Mouse (Mus musculus): Measurements from ENCODE around the gene Cela1. TPM values are rescaled to one million over a fixed set of nuclear protein-coding genes. Genes with fewer than 3 reads are reported as not detected.

Cela1 gene
- polyA plus RNA-seq, 1 experiment from 2014 or later, result 250 TPM

- Histone ChIP-seq H3K4me3 (replicated peaks; ENCODE audit: low read length) (no peak overlapping the region), H3K27ac (ENCODE audit: low read length) (peak overlapping the region; percentile 7; the same call in 1 of the 2 replicates), H3K9me3 (replicated peaks; ENCODE audit: control insufficient read depth, low read length) (no peaks in the 10 kb centered on the region), H3K4me1 (ENCODE audit: control insufficient read depth, insufficient read depth, low read length) (peaks cover 16% of the 10 kb centered on the region; the same call in 1 of the 2 replicates), H3K27me3 (ENCODE audit: control insufficient read depth, insufficient read depth, low read length) (no peaks in the 10 kb centered on the region), H3K4me2 (ENCODE audit: low read depth, low read length) (no peak overlapping the region), H3K9ac (ENCODE audit: low read length) (no peak overlapping the region), H3K36me3 (ENCODE audit: control insufficient read depth, insufficient read depth, low read length) (no peaks in the 10 kb centered on the region)
- no peak for ATAC-seq (ENCODE audit: insufficient read depth, low FRiP score)
- WGBS, result 31% methylated on average over 9 of the region's 9 CpGs
These were observed 22.1 kb downstream of the Cela1 start for GRCm38 (mm10) chr15:100665411-100666218.

- Histone ChIP-seq H3K4me2 (ENCODE audit: low read depth, low read length) (no peak overlapping the region), H3K4me1 (ENCODE audit: control insufficient read depth, insufficient read depth, low read length) (peaks cover 16% of the 10 kb centered on the region; the same call in 1 of the 2 replicates), H3K4me3 (replicated peaks; ENCODE audit: low read length) (no peak overlapping the region), H3K9ac (ENCODE audit: low read length) (0 out of 2 replicates have a peak overlapping the region, but pooled peaks have one; percentile 3), H3K9me3 (replicated peaks; ENCODE audit: control insufficient read depth, low read length) (no peaks in the 10 kb centered on the region), H3K27me3 (ENCODE audit: control insufficient read depth, insufficient read depth, low read length) (no peaks in the 10 kb centered on the region), H3K36me3 (ENCODE audit: control insufficient read depth, insufficient read depth, low read length) (no peaks in the 10 kb centered on the region), H3K27ac (ENCODE audit: low read length) (no peak overlapping the region)
- ATAC-seq (ENCODE audit: insufficient read depth, low FRiP score), result peak; percentile 22; the same call in 1 of the 2 replicates
- WGBS, result 73% methylated on average over 9 of the region's 9 CpGs
These were observed 22.9 kb downstream of the Cela1 start for GRCm38 (mm10) chr15:100664813-100665274.

- no peak for ATAC-seq (ENCODE audit: insufficient read depth, low FRiP score)
- no peak overlapping the region for H3K27ac ChIP-seq (ENCODE audit: low read length)
- H3K9ac ChIP-seq (ENCODE audit: low read length), result no peak overlapping the region
- H3K9me3 ChIP-seq (replicated peaks; ENCODE audit: control insufficient read depth, low read length), result no peaks in the 10 kb centered on the region
- WGBS, result 85% methylated on average over 5 of the region's 5 CpGs
- H3K4me3 ChIP-seq (replicated peaks; ENCODE audit: low read length), result no peak overlapping the region
- no peak overlapping the region for H3K4me2 ChIP-seq (ENCODE audit: low read depth, low read length)
- no peaks in the 10 kb centered on the region for H3K36me3 ChIP-seq (ENCODE audit: control insufficient read depth, insufficient read depth, low read length)
- H3K4me1 ChIP-seq (ENCODE audit: control insufficient read depth, insufficient read depth, low read length), result 0 out of 2 replicates have a peak, but pooled peaks cover 8% of the 10 kb centered on the region
- no peaks in the 10 kb centered on the region for H3K27me3 ChIP-seq (ENCODE audit: control insufficient read depth, insufficient read depth, low read length)
These were observed 26.9 kb downstream of the Cela1 start for GRCm38 (mm10) chr15:100660805-100661204.

- no peak for ATAC-seq (ENCODE audit: insufficient read depth, low FRiP score)
- H3K9me3 ChIP-seq (replicated peaks; ENCODE audit: control insufficient read depth, low read length), result no peaks in the 10 kb centered on the region
- H3K9ac ChIP-seq (ENCODE audit: low read length), result no peak overlapping the region
- H3K27ac ChIP-seq (ENCODE audit: low read length), result no peak overlapping the region
- H3K4me3 ChIP-seq (replicated peaks; ENCODE audit: low read length), result no peak overlapping the region
- 83% methylated on average over 9 of the region's 9 CpGs for whole genome bisulfite sequencing
- 0 out of 2 replicates have a peak, but pooled peaks cover 6% of the 10 kb centered on the region for H3K4me1 ChIP-seq (ENCODE audit: control insufficient read depth, insufficient read depth, low read length)
- H3K27me3 ChIP-seq (ENCODE audit: control insufficient read depth, insufficient read depth, low read length), result no peaks in the 10 kb centered on the region
- no peaks in the 10 kb centered on the region for H3K36me3 ChIP-seq (ENCODE audit: control insufficient read depth, insufficient read depth, low read length)
- no peak overlapping the region for H3K4me2 ChIP-seq (ENCODE audit: low read depth, low read length)
These were observed 27.4 kb downstream of the Cela1 start for GRCm38 (mm10) chr15:100660306-100660705.

- H3K27me3 ChIP-seq (ENCODE audit: control insufficient read depth, insufficient read depth, low read length), result no peaks in the 10 kb centered on the region
- H3K4me1 ChIP-seq (ENCODE audit: control insufficient read depth, insufficient read depth, low read length), result no peaks in the 10 kb centered on the region
- no peak overlapping the region for H3K27ac ChIP-seq (ENCODE audit: low read length)
- H3K9me3 ChIP-seq (replicated peaks; ENCODE audit: control insufficient read depth, low read length), result no peaks in the 10 kb centered on the region
- ATAC-seq (ENCODE audit: insufficient read depth, low FRiP score), result no peak
- WGBS, result 85% methylated on average over 5 of the region's 5 CpGs
- H3K9ac ChIP-seq (ENCODE audit: low read length), result no peak overlapping the region
- H3K4me3 ChIP-seq (replicated peaks; ENCODE audit: low read length), result no peak overlapping the region
- no peak overlapping the region for H3K4me2 ChIP-seq (ENCODE audit: low read depth, low read length)
- H3K36me3 ChIP-seq (ENCODE audit: control insufficient read depth, insufficient read depth, low read length), result no peaks in the 10 kb centered on the region
These were observed 32.5 kb downstream of the Cela1 start for GRCm38 (mm10) chr15:100655201-100655600.

- 79% methylated on average over 1 of the region's 1 CpGs for WGBS
These were observed 33.5 kb downstream of the Cela1 start for GRCm38 (mm10) chr15:100654271-100654670.

GRCm38 (mm10) chr15:100651610-100652009 is 36.1 kb downstream of the Cela1 start:
- ATAC-seq (ENCODE audit: insufficient read depth, low FRiP score), result peak; percentile 93
- H3K27ac ChIP-seq (ENCODE audit: low read length), result peak overlapping the region; percentile 53

More at GRCm38 (mm10) chr15:100654271-100654670, 33.5 kb downstream of the Cela1 start:
- ATAC-seq (ENCODE audit: insufficient read depth, low FRiP score), result no peak
- Histone ChIP-seq H3K4me3 (replicated peaks; ENCODE audit: low read length) (no peak overlapping the region), H3K4me1 (ENCODE audit: control insufficient read depth, insufficient read depth, low read length) (no peaks in the 10 kb centered on the region), H3K9ac (ENCODE audit: low read length) (no peak overlapping the region), H3K27me3 (ENCODE audit: control insufficient read depth, insufficient read depth, low read length) (no peaks in the 10 kb centered on the region), H3K36me3 (ENCODE audit: control insufficient read depth, insufficient read depth, low read length) (no peaks in the 10 kb centered on the region), H3K9me3 (replicated peaks; ENCODE audit: control insufficient read depth, low read length) (no peaks in the 10 kb centered on the region), H3K27ac (ENCODE audit: low read length) (no peak overlapping the region), H3K4me2 (ENCODE audit: low read depth, low read length) (no peak overlapping the region)

GRCm38 (mm10) chr15:100650111-100650510 is 37.6 kb downstream of the Cela1 start:
- H3K27ac ChIP-seq (ENCODE audit: low read length), result no peak overlapping the region
- H3K9me3 ChIP-seq (replicated peaks; ENCODE audit: control insufficient read depth, low read length), result no peaks in the 10 kb centered on the region
- WGBS, result 83% methylated on average over 10 of the region's 10 CpGs
- H3K4me3 ChIP-seq (replicated peaks; ENCODE audit: low read length), result no peak overlapping the region
- no peaks in the 10 kb centered on the region for H3K36me3 ChIP-seq (ENCODE audit: control insufficient read depth, insufficient read depth, low read length)
- no peaks in the 10 kb centered on the region for H3K27me3 ChIP-seq (ENCODE audit: control insufficient read depth, insufficient read depth, low read length)
- ATAC-seq (ENCODE audit: insufficient read depth, low FRiP score), result no peak
- no peak overlapping the region for H3K4me2 ChIP-seq (ENCODE audit: low read depth, low read length)
- no peak overlapping the region for H3K9ac ChIP-seq (ENCODE audit: low read length)
- H3K4me1 ChIP-seq (ENCODE audit: control insufficient read depth, insufficient read depth, low read length), result no peaks in the 10 kb centered on the region

More at GRCm38 (mm10) chr15:100651610-100652009, 36.1 kb downstream of the Cela1 start:
- Histone ChIP-seq H3K9me3 (replicated peaks; ENCODE audit: control insufficient read depth, low read length) (no peaks in the 10 kb centered on the region), H3K27me3 (ENCODE audit: control insufficient read depth, insufficient read depth, low read length) (no peaks in the 10 kb centered on the region), H3K36me3 (ENCODE audit: control insufficient read depth, insufficient read depth, low read length) (no peaks in the 10 kb centered on the region), H3K4me3 (replicated peaks; ENCODE audit: low read length) (no peak overlapping the region), H3K9ac (ENCODE audit: low read length) (no peak overlapping the region), H3K4me2 (ENCODE audit: low read depth, low read length) (no peak overlapping the region), H3K4me1 (ENCODE audit: control insufficient read depth, insufficient read depth, low read length) (no peaks in the 10 kb centered on the region)
- 53% methylated on average over 9 of the region's 9 CpGs for WGBS

- Histone ChIP-seq H3K4me1 (ENCODE audit: control insufficient read depth, insufficient read depth, low read length) (no peaks in the 10 kb centered on the region), H3K4me2 (ENCODE audit: low read depth, low read length) (no peak overlapping the region), H3K36me3 (ENCODE audit: control insufficient read depth, insufficient read depth, low read length) (no peaks in the 10 kb centered on the region), H3K9ac (ENCODE audit: low read length) (no peak overlapping the region), H3K27me3 (ENCODE audit: control insufficient read depth, insufficient read depth, low read length) (no peaks in the 10 kb centered on the region), H3K4me3 (replicated peaks; ENCODE audit: low read length) (no peak overlapping the region), H3K9me3 (replicated peaks; ENCODE audit: control insufficient read depth, low read length) (no peaks in the 10 kb centered on the region), H3K27ac (ENCODE audit: low read length) (no peak overlapping the region)
- WGBS, result 76% methylated on average over 6 of the region's 6 CpGs
- ATAC-seq (ENCODE audit: insufficient read depth, low FRiP score), result no peak
These were observed 41.6 kb downstream of the Cela1 start for GRCm38 (mm10) chr15:100646161-100646560.
